Mouse (Mus musculus): ENCODE measurements around the gene Zfp180. TPM values are rescaled to one million over a fixed set of nuclear protein-coding genes. Genes with fewer than 3 reads are reported as not detected.

Gene Zfp180
- polyA plus RNA-seq, 1 experiment from 2014 or later: 4.0 TPM

DNA sequence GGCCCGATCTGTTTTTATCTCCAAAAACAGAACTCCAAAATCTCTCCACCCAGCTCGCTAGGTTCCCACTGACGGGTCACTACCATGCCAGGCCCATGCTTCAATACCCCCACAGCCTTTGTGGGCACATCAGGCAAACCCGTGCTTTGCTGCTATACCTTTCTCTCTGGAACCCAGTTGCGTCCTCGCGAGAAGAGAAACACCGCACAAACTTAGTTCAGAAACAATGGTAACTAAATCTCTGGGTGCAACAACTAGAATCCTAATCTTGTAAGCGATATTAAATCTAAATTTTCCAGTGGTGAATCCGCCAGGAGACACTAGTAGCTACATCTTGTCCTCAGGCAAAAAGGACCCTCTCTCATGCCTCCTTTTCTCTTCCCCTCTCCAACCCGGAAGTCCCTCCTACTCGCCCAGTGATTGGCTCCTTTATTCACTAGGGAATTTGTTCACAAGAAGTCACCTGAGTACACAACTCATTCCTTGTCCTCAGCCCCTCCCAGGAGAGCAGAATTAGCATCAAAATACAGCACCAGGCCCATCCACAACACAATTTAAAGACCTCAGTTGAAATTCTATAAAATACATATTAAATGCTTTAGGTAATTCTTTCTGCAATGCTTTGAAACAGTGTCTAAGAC is 5.9 kb downstream of the Zfp180 start:
- peaks cover 10% of the 10 kb centered on the region for H3K4me1 ChIP-seq (ENCODE audit: insufficient read depth)
- no peak overlapping the region for H3K4me3 ChIP-seq (ENCODE audit: low read depth, low read length)
- H3K36me3 ChIP-seq (replicated peaks; ENCODE audit: insufficient read depth, low read length): peaks cover 8% of the 10 kb centered on the region; the same call in 1 of the 2 replicates
- H3K9me3 ChIP-seq (ENCODE audit: low read length): no peaks in the 10 kb centered on the region
- no peak overlapping the region for H3K4me2 ChIP-seq (ENCODE audit: low read depth, low read length)
- ATAC-seq: no peak
- H3K27me3 ChIP-seq (ENCODE audit: insufficient read depth, low read length): no peaks in the 10 kb centered on the region
- TF ChIP-seq EP300 (IDR thresholded peaks at IDR 0.05; ENCODE audit: low read depth): no peak
- TF ChIP-seq CTCF (IDR thresholded peaks at IDR 0.05; ENCODE audit: low read depth): no peak
- 92% methylated on average over 12 of the region's 12 CpGs for WGBS (ENCODE audit: insufficient replicate concordance)
- no peak overlapping the region for H3K27ac ChIP-seq (ENCODE audit: low read depth)
- DNase-seq: peak; percentile 5
- no peak overlapping the region for H3K9ac ChIP-seq (replicated peaks)

DNA sequence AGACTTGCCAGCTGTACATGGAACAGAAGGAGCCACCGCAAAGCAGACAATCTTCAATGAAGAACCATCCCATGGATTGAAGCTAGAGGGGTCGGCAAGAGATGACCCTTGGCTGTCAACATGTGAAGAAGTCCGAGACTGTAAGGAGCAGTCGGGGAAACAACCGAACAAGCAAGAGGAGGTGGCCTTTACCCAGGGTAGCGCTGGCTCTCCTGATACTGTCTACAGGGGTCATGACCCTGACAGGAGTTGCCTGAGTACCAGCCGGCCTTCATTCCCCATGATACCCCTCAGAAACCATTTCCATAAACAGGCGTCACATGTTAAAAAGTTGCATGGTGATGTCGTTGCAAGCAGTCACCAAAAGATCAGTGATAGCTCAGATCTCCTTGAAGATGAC is 22.7 kb downstream of the Zfp180 start:
- ATAC-seq: no peak
- H3K27ac ChIP-seq (ENCODE audit: low read depth): no peak overlapping the region
- no peak overlapping the region for H3K9ac ChIP-seq (replicated peaks)
- H3K27me3 ChIP-seq (ENCODE audit: insufficient read depth, low read length): no peaks in the 10 kb centered on the region
- no peaks in the 10 kb centered on the region for H3K4me1 ChIP-seq (ENCODE audit: insufficient read depth)
- H3K4me2 ChIP-seq (ENCODE audit: low read depth, low read length): no peak overlapping the region
- H3K36me3 ChIP-seq (replicated peaks; ENCODE audit: insufficient read depth, low read length): peaks cover 76% of the 10 kb centered on the region
- no peak for DNase-seq
- WGBS (ENCODE audit: insufficient replicate concordance): 91% methylated on average over 9 of the region's 9 CpGs
- TF ChIP-seq EP300 (IDR thresholded peaks at IDR 0.05; ENCODE audit: low read depth) (no peak), CTCF (IDR thresholded peaks at IDR 0.05; ENCODE audit: low read depth) (no peak)
- H3K4me3 ChIP-seq (ENCODE audit: low read depth, low read length): no peak overlapping the region
- H3K9me3 ChIP-seq (ENCODE audit: low read length): peaks cover 73% of the 10 kb centered on the region

DNA sequence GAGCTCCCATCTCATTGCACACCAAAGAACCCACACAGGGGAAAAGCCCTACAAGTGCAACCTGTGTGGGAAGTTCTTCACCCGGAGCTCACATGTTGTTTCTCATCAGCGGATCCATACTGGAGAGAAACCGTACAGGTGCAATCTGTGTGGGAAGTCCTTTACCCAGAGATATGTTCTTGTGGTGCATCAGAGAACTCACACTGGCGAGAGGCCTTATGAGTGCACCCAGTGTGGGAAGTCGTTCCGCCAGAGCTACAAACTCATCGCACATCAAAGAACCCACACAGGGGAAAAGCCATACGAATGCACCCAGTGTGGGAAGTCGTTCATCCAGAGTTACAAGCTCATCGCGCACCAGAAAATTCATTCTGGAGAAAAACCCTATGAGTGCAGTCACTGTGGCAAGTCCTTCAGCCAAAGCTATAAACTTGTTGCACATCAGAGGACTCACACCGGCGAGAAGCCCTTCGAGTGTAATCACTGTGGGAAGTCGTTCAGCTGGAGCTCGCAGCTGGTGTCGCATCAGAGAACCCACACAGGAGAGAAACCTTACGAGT is 23.5 kb downstream of the Zfp180 start:
- Histone ChIP-seq H3K4me2 (ENCODE audit: low read depth, low read length) (no peak overlapping the region), H3K4me3 (ENCODE audit: low read depth, low read length) (no peak overlapping the region), H3K36me3 (replicated peaks; ENCODE audit: insufficient read depth, low read length) (peaks cover 74% of the 10 kb centered on the region), H3K9ac (replicated peaks) (no peak overlapping the region), H3K9me3 (ENCODE audit: low read length) (peaks cover 75% of the 10 kb centered on the region), H3K4me1 (ENCODE audit: insufficient read depth) (no peaks in the 10 kb centered on the region), H3K27ac (ENCODE audit: low read depth) (no peak overlapping the region), H3K27me3 (ENCODE audit: insufficient read depth, low read length) (no peaks in the 10 kb centered on the region)
- DNase-seq (no peak), ATAC-seq (no peak)
- TF ChIP-seq CTCF (IDR thresholded peaks at IDR 0.05; ENCODE audit: low read depth) (no peak), EP300 (IDR thresholded peaks at IDR 0.05; ENCODE audit: low read depth) (no peak)
- WGBS (ENCODE audit: insufficient replicate concordance): 91% methylated on average over 18 of the region's 18 CpGs

DNA sequence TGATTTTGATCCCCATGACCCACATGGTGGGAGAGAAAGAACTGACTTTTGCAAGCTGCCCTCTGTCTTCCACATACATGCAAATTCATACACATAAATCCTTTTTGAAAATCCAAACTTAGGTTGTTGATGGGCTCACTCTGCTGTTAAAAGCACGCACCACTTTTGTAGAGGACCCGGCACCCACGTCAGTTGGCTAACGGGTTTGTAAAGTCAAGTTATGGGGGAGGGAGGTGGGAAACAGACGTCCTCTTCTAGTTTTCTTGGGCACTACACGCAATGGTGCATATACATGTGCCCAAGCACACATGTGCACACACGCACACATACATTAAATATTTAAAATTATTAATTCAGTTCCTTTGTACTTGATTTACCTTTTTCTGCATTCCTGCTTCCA is 29.1 kb downstream of the Zfp180 start:
- H3K9ac ChIP-seq (replicated peaks): no peak overlapping the region
- 87% methylated on average over 7 of the region's 7 CpGs for WGBS (ENCODE audit: insufficient replicate concordance)
- ATAC-seq: no peak
- DNase-seq: no peak
- peaks cover 32% of the 10 kb centered on the region for H3K9me3 ChIP-seq (ENCODE audit: low read length)
- peaks cover 4% of the 10 kb centered on the region; the same call in 1 of the 2 replicates for H3K4me1 ChIP-seq (ENCODE audit: insufficient read depth)
- no peak overlapping the region for H3K27ac ChIP-seq (ENCODE audit: low read depth)
- peaks cover 18% of the 10 kb centered on the region for H3K36me3 ChIP-seq (replicated peaks; ENCODE audit: insufficient read depth, low read length)
- no peak overlapping the region for H3K4me2 ChIP-seq (ENCODE audit: low read depth, low read length)
- TF ChIP-seq CTCF (IDR thresholded peaks at IDR 0.05; ENCODE audit: low read depth) (no peak), EP300 (IDR thresholded peaks at IDR 0.05; ENCODE audit: low read depth) (no peak)
- H3K27me3 ChIP-seq (ENCODE audit: insufficient read depth, low read length): no peaks in the 10 kb centered on the region
- H3K4me3 ChIP-seq (ENCODE audit: low read depth, low read length): no peak overlapping the region

DNA sequence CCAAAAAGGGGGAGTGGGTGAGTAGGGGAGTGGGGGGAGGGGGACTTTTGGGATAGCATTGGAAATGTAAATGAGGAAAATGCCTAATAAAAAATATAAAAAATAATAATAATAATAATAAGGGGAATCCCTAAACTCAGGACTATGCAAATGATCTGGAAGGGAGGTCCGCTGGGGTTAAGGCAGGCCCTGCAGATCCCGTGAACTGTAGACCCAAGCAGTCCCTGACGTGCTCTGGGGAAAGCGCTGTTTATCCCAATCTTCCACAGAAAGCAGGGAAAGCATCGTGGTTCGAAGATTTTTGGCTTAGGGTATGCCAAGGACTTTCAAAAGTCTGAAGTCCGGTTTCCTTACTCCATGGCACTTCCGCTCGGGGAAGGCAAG is 30.0 kb downstream of the Zfp180 start:
- no peak overlapping the region; the same call in 1 of the 2 replicates for H3K9ac ChIP-seq (replicated peaks)
- ATAC-seq (no peak; the same call in 1 of the 2 replicates), DNase-seq (no peak)
- TF ChIP-seq EP300 (IDR thresholded peaks at IDR 0.05; ENCODE audit: low read depth) (no peak), CTCF (IDR thresholded peaks at IDR 0.05; ENCODE audit: low read depth) (no peak)
- H3K4me1 ChIP-seq (ENCODE audit: insufficient read depth): peaks cover 4% of the 10 kb centered on the region; the same call in 1 of the 2 replicates
- peaks cover 22% of the 10 kb centered on the region for H3K9me3 ChIP-seq (ENCODE audit: low read length)
- peak overlapping the region; percentile 79 for H3K4me2 ChIP-seq (ENCODE audit: low read depth, low read length)
- H3K27ac ChIP-seq (ENCODE audit: low read depth): peak overlapping the region; percentile 87
- H3K4me3 ChIP-seq (ENCODE audit: low read depth, low read length): peak overlapping the region; percentile 56
- H3K27me3 ChIP-seq (ENCODE audit: insufficient read depth, low read length): no peaks in the 10 kb centered on the region
- WGBS (ENCODE audit: insufficient replicate concordance): 22% methylated on average over 9 of the region's 9 CpGs
- H3K36me3 ChIP-seq (replicated peaks; ENCODE audit: insufficient read depth, low read length): peaks cover 9% of the 10 kb centered on the region

DNA sequence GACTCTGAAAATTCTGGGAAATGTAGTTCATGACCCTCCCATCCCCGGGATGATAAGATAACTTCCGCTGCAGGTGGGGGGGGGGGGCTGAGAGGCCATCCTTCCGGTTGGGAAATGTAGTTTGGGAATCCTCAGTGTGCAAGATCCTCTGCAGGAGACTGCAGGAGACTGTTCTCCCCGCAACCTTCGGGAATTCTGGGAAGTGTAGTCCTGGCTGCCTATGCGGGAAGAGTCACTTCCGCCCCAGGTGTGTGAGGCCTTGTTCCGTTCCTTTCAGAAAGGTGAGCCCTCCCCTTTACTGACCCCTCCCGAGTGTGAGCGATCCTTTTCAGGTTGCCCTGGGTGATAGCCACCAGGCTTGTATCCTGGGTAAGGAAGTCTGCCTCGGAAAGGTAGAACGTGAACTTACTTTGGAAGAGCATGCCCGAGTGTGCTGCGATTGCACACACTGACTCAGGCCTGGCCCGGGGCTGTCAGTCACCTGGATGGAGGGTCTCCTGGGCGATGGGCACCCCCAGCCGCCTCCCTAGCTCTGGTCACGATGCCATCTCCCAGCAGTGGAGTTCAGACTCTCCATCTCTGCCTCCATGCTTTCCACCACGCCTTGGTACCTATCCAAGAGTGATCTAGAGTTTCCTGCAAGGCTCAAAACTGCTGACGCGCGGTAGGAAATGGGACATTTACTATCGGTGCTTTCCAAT is 30.6 kb downstream of the Zfp180 start, which contains the start of gene Zfp112:
TSS of gene Zfp112 (plus strand) at position 159 of the 701 bp plus-strand sequence.
- DNase-seq (peak; percentile 81), ATAC-seq (peak; percentile 95)
- Histone ChIP-seq H3K9me3 (ENCODE audit: low read length) (peaks cover 17% of the 10 kb centered on the region), H3K4me3 (ENCODE audit: low read depth, low read length) (peak within 1 kb of the TSS; percentile 56), H3K36me3 (replicated peaks; ENCODE audit: insufficient read depth, low read length) (peaks cover 6% of the 10 kb centered on the region; the same call in 1 of the 2 replicates), H3K4me2 (ENCODE audit: low read depth, low read length) (peak within 1 kb of the TSS; percentile 79), H3K9ac (replicated peaks) (peak within 1 kb of the TSS; percentile 76), H3K4me1 (ENCODE audit: insufficient read depth) (peaks cover 4% of the 10 kb centered on the region; the same call in 1 of the 2 replicates), H3K27ac (ENCODE audit: low read depth) (peak within 1 kb of the TSS; percentile 87), H3K27me3 (ENCODE audit: insufficient read depth, low read length) (no peaks in the 10 kb centered on the region)
- peak; percentile 41; the same call in 1 of the 2 replicates for TF ChIP-seq EP300 (IDR thresholded peaks at IDR 0.05; ENCODE audit: low read depth)
- no peak for TF ChIP-seq CTCF (IDR thresholded peaks at IDR 0.05; ENCODE audit: low read depth)
- WGBS (ENCODE audit: insufficient replicate concordance): 5% methylated on average over 23 of the region's 23 CpGs

Measured in liver, postnatal 0 days (tissue).